Mouse (Mus musculus) cortical plate, adult 2 months (tissue): ENCODE data around the gene Pramel3.
"Not testable (repeated sequence)": the region's sequence is repeated elsewhere in the genome, so short reads cannot be mapped to it uniquely, and the experiment has no call there.

Source experiments
- CTCF ChIP-seq: fragments of 200-500 bp; IDR thresholded peaks from 2 replicates; pipeline ENCODE4 v1.5.1; 2011; ENCODE audit warnings: mild to moderate bottlenecking, control low read depth, low read length; ENCODE audit not compliant: insufficient read depth; ENCODE audit errors: extremely low read depth
- POLR2A ChIP-seq: fragments of 200-500 bp; IDR thresholded peaks from 2 replicates; pipeline ENCODE4 v1.6.1; 2011; ENCODE audit warnings: mild to moderate bottlenecking, low read length, control low read depth; ENCODE audit not compliant: insufficient read depth; ENCODE audit errors: extremely low read depth

DNA sequence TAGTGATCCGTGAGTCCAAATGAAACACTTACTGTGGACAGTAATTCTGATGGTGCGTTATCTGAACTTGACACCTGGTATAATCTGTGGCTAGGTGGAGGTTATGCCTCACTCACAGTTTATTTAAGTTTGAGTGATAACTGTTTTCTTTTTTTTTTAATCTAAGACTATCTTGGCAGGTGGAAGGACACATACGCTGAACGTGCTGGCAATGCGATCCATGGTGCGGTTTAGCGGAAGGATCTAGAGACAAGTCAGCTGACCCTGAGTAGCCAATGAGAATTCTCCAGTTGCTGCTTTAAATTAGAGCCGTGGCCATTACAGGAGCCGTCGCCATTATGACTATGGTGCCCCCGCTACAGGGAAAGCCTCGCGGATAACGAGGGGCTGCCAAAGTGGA, at the start of gene Pramel3:
- not testable (repeated sequence) for TF ChIP-seq POLR2A, CTCF
